Mouse (Mus musculus): Measurements from ENCODE around the gene Fastk. TPM values are rescaled to one million over a fixed set of nuclear protein-coding genes. Genes with fewer than 3 reads are reported as not detected.

Fastk gene
- polyA plus RNA-seq, 1 experiment from 2014 or later = 181 TPM

DNA sequence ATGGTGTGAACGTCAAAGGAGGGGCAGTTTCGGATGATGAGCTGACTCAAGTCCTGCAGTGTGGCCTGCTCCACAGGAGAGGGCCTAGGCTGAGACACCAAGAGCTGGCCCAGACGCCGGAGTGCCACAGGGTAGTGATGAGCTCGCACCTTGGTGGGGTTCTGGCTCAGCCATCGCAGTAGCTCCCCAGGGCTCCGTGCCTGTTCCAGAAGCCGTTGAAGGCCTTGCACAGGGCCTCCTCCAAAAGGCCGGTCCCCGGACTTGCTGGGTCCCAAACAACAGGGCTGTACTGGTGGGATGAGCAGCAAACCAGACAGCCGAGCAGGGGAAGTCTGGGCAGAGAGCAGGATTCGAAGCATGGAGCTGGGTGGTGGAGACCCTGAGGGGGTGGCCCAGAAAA lies 1.2 kb downstream of the Fastk start:
- Histone ChIP-seq H3K4me1 (ENCODE audit: control insufficient read depth in 2 of 2, insufficient read depth in 2 of 2, low read length in 2 of 2) (peaks cover 13 to 22% of the 10 kb centered on the region in 2 experiments; a peak in 3 of 4 replicates), H3K9me3 (ENCODE audit: control insufficient read depth, low read length) (no peaks in the 10 kb centered on the region), H3K27me3 (ENCODE audit: control insufficient read depth, insufficient read depth, low read length) (no peaks in the 10 kb centered on the region), H3K36me3 (ENCODE audit: control insufficient read depth, insufficient read depth, low read length) (peaks cover 53% of the 10 kb centered on the region), H3K9ac (ENCODE audit: low read length) (peak overlapping the region; percentile 94), H3K4me3 (ENCODE audit: control insufficient read depth in 1 of 2, insufficient read depth in 1 of 2, low read depth in 1 of 2, low read length in 2 of 2) (peak overlapping the region; percentile 61 to 77), H3K4me2 (ENCODE audit: low read length) (peak overlapping the region; percentile 79), H3K27ac (replicated peaks in 1 of 2; ENCODE audit: control insufficient read depth in 1 of 2, insufficient read depth in 1 of 2, low read depth in 2 of 2, low read length in 2 of 2) (peak overlapping the region in 1 of 2 experiments; percentile 14; a peak in 1 of 4 replicates)
- ATAC-seq (ENCODE audit: insufficient number of reproducible peaks, insufficient read depth, low FRiP score, low read depth) = no peak
- WGBS = 74% methylated on average over 12 of the region's 12 CpGs

DNA sequence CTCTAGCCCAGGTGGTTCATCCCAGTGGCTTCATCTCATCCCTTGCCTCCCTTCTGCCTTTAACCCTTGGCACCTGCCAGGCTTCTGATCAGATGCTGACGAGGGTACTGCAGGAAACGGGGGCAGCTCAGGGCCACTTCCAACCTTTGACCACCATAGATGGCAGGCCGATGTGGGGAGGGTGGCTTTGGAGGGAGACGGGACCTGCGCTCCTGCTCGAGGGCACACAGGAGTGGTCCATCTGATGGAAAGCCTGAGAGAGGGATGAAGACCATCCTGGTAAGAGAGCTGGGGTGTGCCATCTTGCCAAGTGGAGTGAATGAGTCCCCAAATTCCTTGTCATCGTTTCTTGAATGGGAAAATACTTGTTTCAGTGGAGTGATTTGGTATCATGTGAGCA lies 1.9 kb downstream of the Fastk start:
- H3K4me1 ChIP-seq (ENCODE audit: control insufficient read depth in 2 of 2, insufficient read depth in 2 of 2, low read length in 2 of 2) = peaks cover 13 to 22% of the 10 kb centered on the region in 2 experiments; a peak in 3 of 4 replicates
- H3K36me3 ChIP-seq (ENCODE audit: control insufficient read depth, insufficient read depth, low read length) = peaks cover 60% of the 10 kb centered on the region
- no peak for ATAC-seq (ENCODE audit: insufficient number of reproducible peaks, insufficient read depth, low FRiP score, low read depth)
- no peaks in the 10 kb centered on the region for H3K27me3 ChIP-seq (ENCODE audit: control insufficient read depth, insufficient read depth, low read length)
- no peak overlapping the region for H3K4me3 ChIP-seq (ENCODE audit: control insufficient read depth in 1 of 2, insufficient read depth in 1 of 2, low read depth in 1 of 2, low read length in 2 of 2)
- 91% methylated on average over 7 of the region's 7 CpGs for WGBS
- H3K9me3 ChIP-seq (ENCODE audit: control insufficient read depth, low read length) = no peaks in the 10 kb centered on the region
- H3K27ac ChIP-seq (replicated peaks in 1 of 2; ENCODE audit: control insufficient read depth in 1 of 2, insufficient read depth in 1 of 2, low read depth in 2 of 2, low read length in 2 of 2) = no peak overlapping the region
- no peak overlapping the region for H3K9ac ChIP-seq (ENCODE audit: low read length)
- no peak overlapping the region; the same call in 1 of the 2 replicates for H3K4me2 ChIP-seq (ENCODE audit: low read length)

DNA sequence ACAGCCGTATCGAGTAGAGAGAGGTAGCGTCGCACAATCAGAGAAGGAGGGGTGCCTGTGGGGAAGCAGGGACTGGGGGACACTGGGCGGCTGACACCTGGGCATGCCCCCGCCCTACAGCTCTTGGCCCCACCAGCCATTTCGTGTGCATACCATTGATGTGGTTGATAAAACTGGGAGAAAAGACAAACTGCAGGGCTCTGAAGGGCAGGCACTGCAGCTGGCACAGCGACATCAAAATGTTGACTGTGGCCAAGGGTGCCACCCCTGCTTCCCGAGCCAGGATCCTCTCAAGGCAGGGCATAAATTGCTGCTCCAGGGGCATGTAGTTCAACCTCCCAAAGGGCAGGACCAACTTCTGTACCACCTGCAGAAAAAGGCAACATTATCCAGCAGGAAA lies 3.1 kb downstream of the Fastk start:
- no peak for ATAC-seq (ENCODE audit: insufficient number of reproducible peaks, insufficient read depth, low FRiP score, low read depth)
- H3K27me3 ChIP-seq (ENCODE audit: control insufficient read depth, insufficient read depth, low read length) = no peaks in the 10 kb centered on the region
- peaks cover 72% of the 10 kb centered on the region for H3K36me3 ChIP-seq (ENCODE audit: control insufficient read depth, insufficient read depth, low read length)
- WGBS = 82% methylated on average over 9 of the region's 9 CpGs
- H3K9me3 ChIP-seq (ENCODE audit: control insufficient read depth, low read length) = no peaks in the 10 kb centered on the region
- no peak overlapping the region for H3K4me3 ChIP-seq (ENCODE audit: control insufficient read depth in 1 of 2, insufficient read depth in 1 of 2, low read depth in 1 of 2, low read length in 2 of 2)
- H3K4me2 ChIP-seq (ENCODE audit: low read length) = no peak overlapping the region
- H3K4me1 ChIP-seq (ENCODE audit: control insufficient read depth in 2 of 2, insufficient read depth in 2 of 2, low read length in 2 of 2) = peaks cover 9 to 15% of the 10 kb centered on the region in 2 experiments; a peak in 3 of 4 replicates
- no peak overlapping the region for H3K9ac ChIP-seq (ENCODE audit: low read length)
- no peak overlapping the region for H3K27ac ChIP-seq (replicated peaks in 1 of 2; ENCODE audit: control insufficient read depth in 1 of 2, insufficient read depth in 1 of 2, low read depth in 2 of 2, low read length in 2 of 2)

DNA sequence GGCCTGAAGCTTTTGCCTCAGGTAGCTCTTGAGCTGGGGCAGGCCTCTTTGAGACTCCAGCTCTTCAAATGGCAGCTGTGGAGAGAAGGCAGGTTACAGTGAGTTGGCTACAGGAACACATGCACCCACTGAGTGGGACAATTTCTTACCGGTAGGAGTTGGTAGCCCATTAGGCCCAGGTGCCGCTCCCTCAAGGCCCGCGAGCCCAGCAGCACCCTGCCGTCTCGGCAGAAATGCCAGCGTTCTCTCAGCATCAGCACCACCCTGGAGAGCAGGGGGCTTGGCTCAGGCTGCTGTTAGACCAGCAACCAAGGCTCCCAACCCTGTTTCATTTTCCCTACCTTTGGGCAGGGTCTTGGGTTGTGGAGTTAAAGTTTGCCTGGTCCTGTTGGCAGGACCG lies 3.9 kb downstream of the Fastk start:
- no peak for ATAC-seq (ENCODE audit: insufficient number of reproducible peaks, insufficient read depth, low FRiP score, low read depth)
- peaks cover 81% of the 10 kb centered on the region for H3K36me3 ChIP-seq (ENCODE audit: control insufficient read depth, insufficient read depth, low read length)
- H3K4me2 ChIP-seq (ENCODE audit: low read length) = no peak overlapping the region
- no peaks in the 10 kb centered on the region for H3K9me3 ChIP-seq (ENCODE audit: control insufficient read depth, low read length)
- peaks cover 9 to 15% of the 10 kb centered on the region in 2 experiments; a peak in 3 of 4 replicates for H3K4me1 ChIP-seq (ENCODE audit: control insufficient read depth in 2 of 2, insufficient read depth in 2 of 2, low read length in 2 of 2)
- no peaks in the 10 kb centered on the region for H3K27me3 ChIP-seq (ENCODE audit: control insufficient read depth, insufficient read depth, low read length)
- no peak overlapping the region for H3K4me3 ChIP-seq (ENCODE audit: control insufficient read depth in 1 of 2, insufficient read depth in 1 of 2, low read depth in 1 of 2, low read length in 2 of 2)
- H3K27ac ChIP-seq (replicated peaks in 1 of 2; ENCODE audit: control insufficient read depth in 1 of 2, insufficient read depth in 1 of 2, low read depth in 2 of 2, low read length in 2 of 2) = no peak overlapping the region
- no peak overlapping the region for H3K9ac ChIP-seq (ENCODE audit: low read length)
- WGBS = 92% methylated on average over 8 of the region's 8 CpGs

DNA sequence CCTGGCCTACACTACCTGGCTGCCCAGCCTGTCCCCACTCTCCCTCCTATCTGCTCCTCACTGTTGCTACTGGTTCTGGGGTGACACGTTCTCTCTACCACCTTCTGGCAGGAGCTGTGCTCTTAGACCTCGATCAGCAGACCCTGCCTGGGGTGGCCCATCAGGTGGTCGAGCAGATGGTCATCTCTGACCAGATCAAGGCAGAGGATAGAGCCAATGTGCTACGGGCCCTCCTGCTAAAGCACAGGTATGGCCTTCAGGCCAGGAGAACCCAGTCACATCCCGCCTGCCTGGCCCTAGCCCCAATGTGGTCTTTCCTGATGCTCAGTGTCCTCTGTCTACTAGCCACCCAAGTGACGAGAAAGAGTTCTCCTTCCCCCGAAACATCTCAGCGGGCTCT lies 11.1 kb downstream of the Fastk start:
- no peak for ATAC-seq (ENCODE audit: insufficient number of reproducible peaks, insufficient read depth, low FRiP score, low read depth)
- Histone ChIP-seq H3K4me2 (ENCODE audit: low read length) (no peak overlapping the region), H3K27me3 (ENCODE audit: control insufficient read depth, insufficient read depth, low read length) (no peaks in the 10 kb centered on the region), H3K9me3 (ENCODE audit: control insufficient read depth, low read length) (no peaks in the 10 kb centered on the region), H3K36me3 (ENCODE audit: control insufficient read depth, insufficient read depth, low read length) (peaks cover 99% of the 10 kb centered on the region), H3K9ac (ENCODE audit: low read length) (no peak overlapping the region), H3K27ac (replicated peaks in 1 of 2; ENCODE audit: control insufficient read depth in 1 of 2, insufficient read depth in 1 of 2, low read depth in 2 of 2, low read length in 2 of 2) (peak overlapping the region in 1 of 2 experiments; percentile 33; a peak in 1 of 4 replicates), H3K4me3 (ENCODE audit: control insufficient read depth in 1 of 2, insufficient read depth in 1 of 2, low read depth in 1 of 2, low read length in 2 of 2) (no peak overlapping the region), H3K4me1 (ENCODE audit: control insufficient read depth in 2 of 2, insufficient read depth in 2 of 2, low read length in 2 of 2) (peaks cover 0 to 5% of the 10 kb centered on the region in 2 experiments; a peak in 2 of 4 replicates)
- WGBS = 81% methylated on average over 8 of the region's 8 CpGs

DNA sequence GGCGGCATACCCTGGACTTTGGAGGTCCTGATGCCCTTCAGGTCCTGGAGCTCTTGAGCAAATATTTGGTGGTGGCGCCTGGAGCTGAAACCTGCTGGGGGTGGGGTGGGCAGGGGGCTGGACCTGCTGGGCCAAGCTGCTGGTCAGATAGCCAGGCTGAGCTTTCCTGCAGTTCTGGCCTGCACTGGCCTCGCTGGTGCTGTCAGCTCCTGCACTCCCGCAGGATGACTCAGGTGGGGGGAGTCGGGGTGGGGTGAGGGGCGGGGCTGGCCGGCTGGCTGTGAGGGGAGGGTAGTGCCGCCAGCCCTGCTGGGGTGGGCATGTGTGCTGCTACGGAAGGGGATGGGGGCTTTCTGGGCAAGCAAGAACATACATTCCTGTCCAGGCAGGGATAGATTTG lies 16.5 kb downstream of the Fastk start:
- no peak overlapping the region for H3K4me3 ChIP-seq (ENCODE audit: control insufficient read depth in 1 of 2, insufficient read depth in 1 of 2, low read depth in 1 of 2, low read length in 2 of 2)
- H3K4me2 ChIP-seq (ENCODE audit: low read length) = no peak overlapping the region
- 27% methylated on average over 9 of the region's 9 CpGs for WGBS
- no peak for ATAC-seq (ENCODE audit: insufficient number of reproducible peaks, insufficient read depth, low FRiP score, low read depth)
- no peaks in the 10 kb centered on the region for H3K27me3 ChIP-seq (ENCODE audit: control insufficient read depth, insufficient read depth, low read length)
- peaks cover 31 to 43% of the 10 kb centered on the region in 2 experiments for H3K4me1 ChIP-seq (ENCODE audit: control insufficient read depth in 2 of 2, insufficient read depth in 2 of 2, low read length in 2 of 2)
- H3K9ac ChIP-seq (ENCODE audit: low read length) = peak overlapping the region; percentile 25; the same call in 1 of the 2 replicates
- H3K9me3 ChIP-seq (ENCODE audit: control insufficient read depth, low read length) = no peaks in the 10 kb centered on the region
- no peak overlapping the region for H3K27ac ChIP-seq (replicated peaks in 1 of 2; ENCODE audit: control insufficient read depth in 1 of 2, insufficient read depth in 1 of 2, low read depth in 2 of 2, low read length in 2 of 2)
- peaks cover 45% of the 10 kb centered on the region for H3K36me3 ChIP-seq (ENCODE audit: control insufficient read depth, insufficient read depth, low read length)

DNA sequence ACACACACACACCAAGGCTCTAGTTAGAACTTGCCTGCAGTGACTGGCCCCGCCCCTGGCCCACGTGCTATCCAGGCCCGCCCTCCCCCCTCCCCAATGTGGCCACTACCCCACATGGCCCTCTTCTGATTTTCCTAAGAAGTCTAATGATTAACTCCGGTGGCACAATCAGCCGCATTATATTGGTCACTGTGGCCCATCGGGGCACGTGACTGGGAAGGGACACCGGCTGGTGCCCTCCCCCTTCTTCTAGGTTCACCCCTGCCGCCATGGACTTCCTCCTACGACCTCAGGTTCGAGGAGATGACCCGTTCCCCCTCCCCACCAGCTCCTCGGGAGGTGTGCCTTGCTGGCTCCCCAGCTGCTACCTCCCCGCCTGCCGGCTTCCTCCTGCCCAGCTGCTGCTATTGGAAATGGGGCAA lies 17.1 kb downstream of the Fastk start:
- peak overlapping the region; percentile 26 for H3K4me2 ChIP-seq (ENCODE audit: low read length)
- no peak overlapping the region for H3K27ac ChIP-seq (replicated peaks in 1 of 2; ENCODE audit: control insufficient read depth in 1 of 2, insufficient read depth in 1 of 2, low read depth in 2 of 2, low read length in 2 of 2)
- no peak overlapping the region for H3K4me3 ChIP-seq (ENCODE audit: control insufficient read depth in 1 of 2, insufficient read depth in 1 of 2, low read depth in 1 of 2, low read length in 2 of 2)
- H3K27me3 ChIP-seq (ENCODE audit: control insufficient read depth, insufficient read depth, low read length) = no peaks in the 10 kb centered on the region
- no peaks in the 10 kb centered on the region for H3K9me3 ChIP-seq (ENCODE audit: control insufficient read depth, low read length)
- peak overlapping the region; percentile 25; the same call in 1 of the 2 replicates for H3K9ac ChIP-seq (ENCODE audit: low read length)
- WGBS = 18% methylated on average over 15 of the region's 15 CpGs
- H3K4me1 ChIP-seq (ENCODE audit: control insufficient read depth in 2 of 2, insufficient read depth in 2 of 2, low read length in 2 of 2) = peaks cover 32 to 43% of the 10 kb centered on the region in 2 experiments
- no peak for ATAC-seq (ENCODE audit: insufficient number of reproducible peaks, insufficient read depth, low FRiP score, low read depth)
- H3K36me3 ChIP-seq (ENCODE audit: control insufficient read depth, insufficient read depth, low read length) = peaks cover 39% of the 10 kb centered on the region

DNA sequence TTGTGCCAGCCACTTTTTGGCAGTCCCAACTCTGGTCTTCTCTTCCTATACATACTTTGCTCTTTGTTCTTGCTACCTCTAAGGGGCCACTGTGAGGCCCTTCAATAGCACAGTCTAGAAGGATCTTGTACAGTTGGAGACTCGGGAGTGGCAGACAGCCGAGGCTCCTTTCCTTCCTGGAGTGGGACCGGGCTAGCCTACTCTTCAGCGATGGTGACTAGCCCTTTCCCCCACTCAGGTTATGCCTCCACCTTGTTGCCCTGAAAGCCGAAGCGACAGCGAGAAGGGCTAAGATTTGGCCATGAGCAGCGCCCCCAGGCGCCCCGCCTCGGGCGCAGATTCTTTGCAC lies 17.8 kb downstream of the Fastk start:
- WGBS = 34% methylated on average over 12 of the region's 12 CpGs

More for the DNA sequence above, 17.8 kb downstream of the Fastk start:
- peaks cover 36 to 49% of the 10 kb centered on the region in 2 experiments for H3K4me1 ChIP-seq (ENCODE audit: control insufficient read depth in 2 of 2, insufficient read depth in 2 of 2, low read length in 2 of 2)
- no peaks in the 10 kb centered on the region for H3K27me3 ChIP-seq (ENCODE audit: control insufficient read depth, insufficient read depth, low read length)
- no peak for ATAC-seq (ENCODE audit: insufficient number of reproducible peaks, insufficient read depth, low FRiP score, low read depth)
- H3K36me3 ChIP-seq (ENCODE audit: control insufficient read depth, insufficient read depth, low read length) = peaks cover 31% of the 10 kb centered on the region
- H3K9ac ChIP-seq (ENCODE audit: low read length) = no peak overlapping the region
- 0 out of 4 replicates have a peak overlapping the region, but pooled peaks of 1 of the 2 experiments have one; percentile 72 for H3K4me3 ChIP-seq (ENCODE audit: control insufficient read depth in 1 of 2, insufficient read depth in 1 of 2, low read depth in 1 of 2, low read length in 2 of 2)
- no peaks in the 10 kb centered on the region for H3K9me3 ChIP-seq (ENCODE audit: control insufficient read depth, low read length)
- no peak overlapping the region for H3K27ac ChIP-seq (replicated peaks in 1 of 2; ENCODE audit: control insufficient read depth in 1 of 2, insufficient read depth in 1 of 2, low read depth in 2 of 2, low read length in 2 of 2)
- H3K4me2 ChIP-seq (ENCODE audit: low read length) = peak overlapping the region; percentile 94
